Mouse (Mus musculus): ENCODE data around the gene Rnft1. TPM values are rescaled to one million over a fixed set of nuclear protein-coding genes. Genes with fewer than 3 reads are reported as not detected.
"Not testable (repeated sequence)": the region's sequence is repeated elsewhere in the genome, so short reads cannot be mapped to it uniquely, and the experiment has no call there.

Rnft1 gene
- polyA plus RNA-seq, 1 experiment from 2014 or later, result 29.7 TPM

GRCm38 (mm10) chr11:86533302-86533701 is 48.8 kb downstream of the Rnft1 start:
- H3K4me3 ChIP-seq; H3K9me3 ChIP-seq (replicated peaks); DNase-seq (ENCODE audit: low spot score); H3K27me3 ChIP-seq (ENCODE audit: low read depth, poor library complexity, severe bottlenecking); H3K4me1 ChIP-seq; H3K27ac ChIP-seq: not testable (repeated sequence)
- 93% methylated on average over 6 of the region's 6 CpGs for WGBS
- peaks cover 65% of the 10 kb centered on the region for H3K36me3 ChIP-seq

- H3K36me3 ChIP-seq, result peaks cover 60% of the 10 kb centered on the region
- H3K27ac ChIP-seq, result no peak overlapping the region
- H3K27me3 ChIP-seq (ENCODE audit: low read depth, poor library complexity, severe bottlenecking), result no peaks in the 10 kb centered on the region
- DNase-seq (ENCODE audit: low spot score), result no peak
- WGBS, result 96% methylated on average over 5 of the region's 5 CpGs
- H3K9me3 ChIP-seq (replicated peaks), result no peaks in the 10 kb centered on the region
- H3K4me1 ChIP-seq, result no peaks in the 10 kb centered on the region
- H3K4me3 ChIP-seq, result no peak overlapping the region
These were observed 49.9 kb downstream of the Rnft1 start for GRCm38 (mm10) chr11:86534201-86534910.

GRCm38 (mm10) chr11:86538786-86539185 is 54.3 kb downstream of the Rnft1 start:
- no peak overlapping the region for H3K4me3 ChIP-seq
- peaks cover 36% of the 10 kb centered on the region for H3K36me3 ChIP-seq
- 89% methylated on average over 4 of the region's 4 CpGs for WGBS
- no peaks in the 10 kb centered on the region for H3K27me3 ChIP-seq (ENCODE audit: low read depth, poor library complexity, severe bottlenecking)
- no peaks in the 10 kb centered on the region for H3K9me3 ChIP-seq (replicated peaks)
- H3K4me1 ChIP-seq, result peaks cover 13% of the 10 kb centered on the region
- no peak overlapping the region for H3K27ac ChIP-seq
- DNase-seq (ENCODE audit: low spot score), result no peak

GRCm38 (mm10) chr11:86539716-86540475 is 55.4 kb downstream of the Rnft1 start:
- H3K27me3 ChIP-seq (ENCODE audit: low read depth, poor library complexity, severe bottlenecking), result no peaks in the 10 kb centered on the region
- DNase-seq (ENCODE audit: low spot score), result no peak
- peaks cover 14% of the 10 kb centered on the region for H3K4me1 ChIP-seq
- 93% methylated on average over 6 of the region's 6 CpGs for WGBS
- H3K27ac ChIP-seq, result no peak overlapping the region
- H3K9me3 ChIP-seq (replicated peaks), result no peaks in the 10 kb centered on the region
- H3K36me3 ChIP-seq, result peaks cover 26% of the 10 kb centered on the region
- no peak overlapping the region for H3K4me3 ChIP-seq

GRCm38 (mm10) chr11:86540476-86540845 is 56.0 kb downstream of the Rnft1 start:
- no peaks in the 10 kb centered on the region for H3K27me3 ChIP-seq (ENCODE audit: low read depth, poor library complexity, severe bottlenecking)
- H3K27ac ChIP-seq, result no peak overlapping the region
- H3K9me3 ChIP-seq (replicated peaks), result no peaks in the 10 kb centered on the region
- 93% methylated on average over 2 of the region's 2 CpGs for WGBS
- no peak overlapping the region for H3K4me3 ChIP-seq
- peaks cover 22% of the 10 kb centered on the region for H3K36me3 ChIP-seq
- DNase-seq (ENCODE audit: low spot score), result no peak
- H3K4me1 ChIP-seq, result peaks cover 17% of the 10 kb centered on the region

- WGBS, result 87% methylated on average over 1 of the region's 1 CpGs
- H3K27ac ChIP-seq, result no peak overlapping the region
- H3K4me1 ChIP-seq, result peaks cover 20% of the 10 kb centered on the region
- DNase-seq (ENCODE audit: low spot score), result no peak
- peak overlapping the region; percentile 99 for H3K4me3 ChIP-seq
- H3K9me3 ChIP-seq (replicated peaks), result no peaks in the 10 kb centered on the region
- H3K36me3 ChIP-seq, result peaks cover 20% of the 10 kb centered on the region
- no peaks in the 10 kb centered on the region for H3K27me3 ChIP-seq (ENCODE audit: low read depth, poor library complexity, severe bottlenecking)
These were observed 58.4 kb downstream of the Rnft1 start for GRCm38 (mm10) chr11:86542851-86543250.

- Histone ChIP-seq H3K36me3 (peaks cover 16% of the 10 kb centered on the region), H3K4me1 (peaks cover 20% of the 10 kb centered on the region), H3K4me3 (peak overlapping the region; percentile 99), H3K27me3 (ENCODE audit: low read depth, poor library complexity, severe bottlenecking) (no peaks in the 10 kb centered on the region), H3K27ac (peak overlapping the region; percentile 95), H3K9me3 (replicated peaks) (no peaks in the 10 kb centered on the region)
- under 1% methylated on average over 49 of the region's 50 CpGs for WGBS
- DNase-seq (ENCODE audit: low spot score), result no peak
These were observed 59.6 kb downstream of the Rnft1 start for GRCm38 (mm10) chr11:86543960-86544638.

- Histone ChIP-seq H3K9me3 (replicated peaks) (no peaks in the 10 kb centered on the region), H3K27me3 (ENCODE audit: low read depth, poor library complexity, severe bottlenecking) (no peaks in the 10 kb centered on the region)
These were observed 60.3 kb downstream of the Rnft1 start, which contains the start of the genes Rps6kb1 and Tubd1 for GRCm38 (mm10) chr11:86544639-86545299. Rps6kb1 (minus strand) TSS chr11:86544805. Tubd1 (plus strand) TSS chr11:86544991.

GRCm38 (mm10) chr11:86545556-86545955 is 61.1 kb downstream of the Rnft1 start:
- 82% methylated on average over 8 of the region's 8 CpGs for WGBS
- H3K27ac ChIP-seq, result peak overlapping the region; percentile 95; the same call in 1 of the 2 replicates

More at GRCm38 (mm10) chr11:86544639-86545299, 60.3 kb downstream of the Rnft1 start, which contains the start of the genes Rps6kb1 and Tubd1:
- Histone ChIP-seq H3K4me3 (peak within 1 kb of the TSS; percentile 99), H3K27ac (peak within 1 kb of the TSS; percentile 95), H3K36me3 (peaks cover 21% of the 10 kb centered on the region), H3K4me1 (peaks cover 20% of the 10 kb centered on the region)
- DNase-seq (ENCODE audit: low spot score), result peak; percentile 98
- under 1% methylated on average over 43 of the region's 43 CpGs for WGBS

GRCm38 (mm10) chr11:86547412-86547811 is 63.0 kb downstream of the Rnft1 start:
- peaks cover 20% of the 10 kb centered on the region for H3K4me1 ChIP-seq
- H3K9me3 ChIP-seq (replicated peaks), result no peaks in the 10 kb centered on the region
- no peak for DNase-seq (ENCODE audit: low spot score)
- H3K36me3 ChIP-seq, result peaks cover 24% of the 10 kb centered on the region
- no peaks in the 10 kb centered on the region for H3K27me3 ChIP-seq (ENCODE audit: low read depth, poor library complexity, severe bottlenecking)
- no peak overlapping the region for H3K27ac ChIP-seq
- 97% methylated on average over 1 of the region's 1 CpGs for WGBS
- no peak overlapping the region for H3K4me3 ChIP-seq

More at GRCm38 (mm10) chr11:86545556-86545955, 61.1 kb downstream of the Rnft1 start:
- no peak for DNase-seq (ENCODE audit: low spot score)
- peak overlapping the region; percentile 99 for H3K4me3 ChIP-seq
- H3K27me3 ChIP-seq (ENCODE audit: low read depth, poor library complexity, severe bottlenecking), result no peaks in the 10 kb centered on the region
- H3K4me1 ChIP-seq, result peaks cover 20% of the 10 kb centered on the region
- peaks cover 24% of the 10 kb centered on the region for H3K36me3 ChIP-seq
- no peaks in the 10 kb centered on the region for H3K9me3 ChIP-seq (replicated peaks)

Measured in limb, embryonic 10.5 days (tissue).